Mouse (Mus musculus) right cerebral cortex, postnatal 4 days (tissue): ENCODE data around the gene Clec2d.
"Not testable (repeated sequence)": the region's sequence is repeated elsewhere in the genome, so short reads cannot be mapped to it uniquely, and the experiment has no call there.

ENCODE experiments used
- DNase-seq: peaks from one replicate; pipeline ENCODE4 v3.0.0-alpha.2; 2022

Gene Clec2d

DNA sequence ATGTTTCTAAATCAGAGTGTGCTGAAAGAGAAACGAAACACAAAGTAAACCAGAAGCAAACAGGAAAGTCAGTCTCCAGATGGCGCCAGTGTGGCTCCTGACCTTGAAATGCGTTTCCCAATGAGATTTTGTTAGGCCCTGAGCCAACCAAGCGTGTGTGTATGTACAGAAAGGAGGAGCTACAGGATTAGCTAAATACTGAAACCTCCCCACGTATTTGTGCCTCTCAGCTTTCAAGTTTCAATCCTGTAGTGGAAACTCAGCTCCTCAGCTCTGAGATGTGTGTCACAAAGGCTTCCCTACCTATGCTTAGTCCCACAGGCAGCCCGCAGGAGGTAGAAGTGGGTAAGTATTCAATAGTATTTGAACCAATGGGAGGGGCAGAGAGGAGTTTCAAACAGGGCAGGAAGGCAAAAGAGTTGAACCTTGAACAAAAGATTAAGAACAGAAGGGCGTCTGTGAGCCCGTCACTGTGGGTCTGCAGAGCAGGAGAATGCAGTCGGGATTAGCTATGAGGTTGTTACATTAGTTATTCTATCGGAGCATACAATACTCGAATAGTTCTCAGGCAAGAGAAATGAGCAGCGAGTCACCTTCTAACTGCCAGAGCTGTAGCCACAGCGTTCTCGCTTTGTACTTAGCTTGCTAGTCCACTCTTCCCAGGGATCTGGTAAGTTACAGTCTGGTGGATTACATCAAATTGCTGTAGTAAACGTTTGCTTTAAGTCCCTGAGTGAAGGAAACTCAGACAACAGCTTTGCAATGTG is at the start of gene Clec2d:
Clec2d (plus strand) TSS at position 213 of the 767 bp plus-strand sequence.
- DNase-seq, result peak; percentile 17

DNA sequence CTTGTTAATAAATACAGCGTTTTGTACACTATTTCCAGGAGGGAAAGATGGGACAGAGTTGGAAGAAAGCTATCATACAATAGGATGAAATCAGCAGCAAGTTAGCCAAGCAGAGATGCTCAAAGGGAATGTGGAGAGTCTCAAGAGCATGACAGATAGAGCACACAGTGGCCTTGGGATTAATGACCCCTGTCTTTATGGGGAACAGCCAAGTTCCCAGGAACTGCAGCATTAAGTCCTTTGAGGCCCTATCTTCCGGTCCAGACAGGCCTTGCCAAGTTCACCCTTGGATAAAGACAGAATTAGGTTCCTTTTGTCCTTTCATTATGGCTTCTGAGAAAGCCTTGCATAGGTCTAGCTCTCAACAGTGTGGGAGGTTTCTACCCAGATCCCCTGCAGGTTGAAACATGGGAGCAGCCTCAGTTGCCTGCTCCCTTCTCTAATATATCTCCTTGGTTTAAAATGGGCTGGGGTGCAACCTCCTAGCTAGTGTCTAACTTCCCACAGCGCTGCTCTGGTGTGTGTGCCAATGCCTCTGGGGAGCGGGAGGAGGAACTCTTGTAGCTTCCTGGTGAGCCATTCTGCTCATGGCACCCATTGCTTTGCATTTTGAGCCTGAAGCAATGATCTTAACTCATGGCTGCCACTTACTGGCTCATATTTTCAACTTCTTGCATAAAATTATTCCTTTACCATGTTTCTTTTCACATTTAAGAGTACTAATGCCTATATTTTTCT is 47.6 kb upstream of the Clec2d start:
- no peak for DNase-seq

- no peak for DNase-seq
These were observed 33.6 kb upstream of the Clec2d start for GRCm38 (mm10) chr6:129146812-129147211.

DNA sequence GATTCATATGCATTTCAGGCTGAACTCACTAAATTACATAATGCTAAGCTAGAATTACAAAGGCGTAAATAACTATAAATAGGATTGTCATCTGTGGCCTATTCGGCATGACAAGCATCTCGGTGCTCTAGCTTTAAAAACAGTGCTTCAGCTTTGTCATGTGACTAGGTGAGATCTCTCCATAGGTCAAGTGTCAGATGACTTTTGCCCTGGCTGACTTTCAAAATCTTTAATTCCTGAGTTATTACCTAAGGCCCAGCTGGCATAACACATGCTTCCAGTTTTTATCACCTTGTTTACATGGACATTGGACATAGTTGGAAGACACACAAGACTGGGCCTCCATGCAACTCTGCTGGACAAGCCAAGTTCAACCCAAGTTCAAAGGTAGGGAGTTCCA is 20.3 kb upstream of the Clec2d start:
- no peak for DNase-seq

DNA sequence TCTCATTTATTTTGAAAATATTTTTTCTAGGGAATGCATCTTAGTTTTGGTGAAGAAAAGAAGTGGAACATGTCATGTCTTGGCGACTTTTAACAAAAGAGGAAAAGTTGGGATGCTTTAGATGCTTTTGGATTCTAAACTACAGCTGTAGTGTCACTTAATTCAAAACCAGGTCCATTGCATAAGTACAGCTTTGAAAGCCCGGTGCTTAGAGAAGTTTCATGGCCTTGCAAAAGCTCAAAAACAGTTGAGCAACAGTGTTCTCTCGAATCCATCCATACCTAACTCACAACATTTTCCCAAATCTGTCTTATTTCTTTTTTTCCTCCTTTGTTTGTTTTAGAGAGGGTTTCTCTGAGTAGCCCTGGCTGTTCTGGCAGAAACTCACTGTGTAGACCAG is 19.3 kb upstream of the Clec2d start:
- no peak for DNase-seq

- DNase-seq, result no peak
These were observed 18.5 kb upstream of the Clec2d start for GRCm38 (mm10) chr6:129161951-129162350.

DNA sequence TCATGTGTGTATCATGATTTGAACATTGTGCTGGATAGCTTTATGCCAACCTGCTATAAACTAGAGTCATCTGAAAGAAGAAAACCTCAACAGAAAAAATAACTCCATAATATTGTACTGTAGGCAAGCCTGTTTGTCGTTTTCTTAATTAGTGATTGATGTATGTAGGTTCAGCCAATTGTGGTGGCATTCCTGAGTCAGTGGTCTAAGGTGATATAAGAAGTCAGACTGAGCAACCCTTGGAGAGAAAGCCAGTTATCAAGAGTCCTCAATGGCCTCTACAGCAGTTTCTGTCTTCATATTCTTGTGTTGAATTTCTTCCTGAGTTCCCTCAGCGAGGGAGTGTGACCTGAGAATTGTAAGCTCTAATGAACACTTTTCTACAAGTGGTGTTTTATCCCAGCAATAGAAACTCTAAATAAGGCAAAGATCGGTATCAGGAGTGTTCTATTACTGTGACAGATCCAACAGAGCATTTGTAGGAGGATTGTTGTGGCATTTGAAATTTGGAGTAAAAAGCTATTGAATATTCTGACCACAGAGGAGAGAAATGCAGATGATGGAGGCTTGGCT is 17.7 kb upstream of the Clec2d start:
- no peak for DNase-seq

DNA sequence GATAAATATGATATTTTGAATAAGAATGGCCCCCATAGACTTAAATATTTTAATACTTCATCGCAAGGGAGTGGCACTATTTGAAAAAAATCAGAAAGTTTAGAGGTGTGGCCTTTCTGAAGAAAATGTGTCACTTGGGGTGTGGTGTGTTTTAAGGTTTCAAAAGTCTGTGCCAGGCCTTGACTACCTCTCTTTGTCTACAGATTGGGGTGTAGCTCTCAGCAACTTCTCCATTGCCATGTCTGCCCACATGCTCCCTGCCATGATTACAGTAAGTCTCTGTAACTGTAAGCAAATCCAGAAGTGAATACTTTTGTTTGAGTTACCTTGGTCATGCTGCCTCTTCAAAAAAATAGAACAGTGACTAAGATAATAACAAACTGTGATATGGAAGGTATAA is 16.8 kb upstream of the Clec2d start:
- DNase-seq, result no peak

DNA sequence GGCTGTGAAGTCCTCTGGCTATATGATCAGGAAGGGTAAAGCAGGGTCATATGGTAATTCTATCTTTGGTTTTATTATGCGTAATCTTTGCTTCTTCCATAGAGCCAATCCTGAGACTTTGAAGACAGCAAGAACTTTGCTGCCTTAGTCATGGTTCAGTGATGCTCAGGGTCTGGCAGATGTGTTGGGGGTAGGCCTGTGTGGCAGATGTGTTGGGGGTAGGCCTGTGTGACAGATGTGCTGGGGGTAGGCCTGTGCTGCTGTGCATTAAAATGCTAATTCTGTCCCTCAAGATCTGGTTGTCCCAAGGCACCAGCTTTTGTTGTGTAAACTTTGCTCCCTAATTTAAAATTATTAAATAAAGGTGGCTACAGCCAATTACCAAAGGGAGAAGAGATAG is 9.5 kb upstream of the Clec2d start:
- DNase-seq, result no peak

DNA sequence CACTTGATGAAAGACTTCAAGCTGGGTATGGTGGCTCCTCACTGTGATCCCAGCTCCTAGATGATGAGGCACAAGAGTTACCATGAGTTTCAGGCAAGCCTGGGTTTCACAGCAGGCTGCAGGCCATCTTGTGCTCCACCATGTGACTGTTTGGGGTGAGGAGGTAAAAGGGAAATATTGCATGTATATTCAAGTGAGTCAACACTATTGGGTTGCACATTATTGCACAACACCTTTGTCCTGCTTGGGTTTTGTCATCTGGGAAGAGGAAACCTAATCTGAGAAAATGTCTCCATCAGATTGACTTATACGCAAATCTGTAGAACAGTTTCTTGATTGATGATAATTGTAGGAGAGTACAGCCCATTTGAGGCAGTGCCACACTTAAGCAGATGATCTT is 8.7 kb upstream of the Clec2d start:
- no peak for DNase-seq

DNA sequence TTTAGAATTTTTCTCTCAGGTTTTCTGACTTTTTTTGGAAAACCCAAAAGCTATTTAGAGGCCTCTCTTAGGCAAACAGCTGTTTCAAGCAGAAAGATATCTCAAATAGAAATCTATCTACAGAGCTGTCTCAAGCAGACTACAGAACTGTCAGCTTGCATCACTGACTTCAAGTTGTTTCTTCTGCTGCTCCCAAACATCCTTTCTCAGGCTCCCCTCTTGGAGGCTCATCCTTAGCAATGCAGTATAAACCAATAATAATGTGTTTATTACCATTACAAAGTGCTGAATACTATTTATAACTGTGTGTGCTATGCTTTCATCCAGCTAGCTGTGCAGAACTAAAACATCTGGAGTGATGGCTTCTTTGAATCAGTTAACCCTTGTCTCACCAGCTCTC is 5.6 kb upstream of the Clec2d start:
- DNase-seq, result no peak

DNA sequence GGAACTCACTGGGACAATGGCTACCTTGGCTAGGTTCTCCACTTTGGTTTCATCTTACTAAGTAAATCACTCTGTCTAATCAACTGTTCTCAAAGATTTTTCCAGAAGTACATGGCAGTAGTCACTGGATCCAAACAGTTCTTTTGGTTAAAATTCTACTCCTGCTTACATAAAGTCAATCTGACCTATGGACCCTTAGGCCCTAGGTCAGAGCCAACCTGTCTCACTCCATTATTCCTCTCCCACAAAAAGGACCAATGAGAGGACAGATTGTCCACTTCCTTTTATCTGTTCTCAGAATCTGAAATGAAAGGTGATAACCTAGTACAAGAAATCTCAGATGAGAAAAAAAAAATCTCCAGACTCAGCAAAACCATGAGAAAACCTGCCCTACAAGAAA is 4.8 kb upstream of the Clec2d start:
- no peak for DNase-seq

DNA sequence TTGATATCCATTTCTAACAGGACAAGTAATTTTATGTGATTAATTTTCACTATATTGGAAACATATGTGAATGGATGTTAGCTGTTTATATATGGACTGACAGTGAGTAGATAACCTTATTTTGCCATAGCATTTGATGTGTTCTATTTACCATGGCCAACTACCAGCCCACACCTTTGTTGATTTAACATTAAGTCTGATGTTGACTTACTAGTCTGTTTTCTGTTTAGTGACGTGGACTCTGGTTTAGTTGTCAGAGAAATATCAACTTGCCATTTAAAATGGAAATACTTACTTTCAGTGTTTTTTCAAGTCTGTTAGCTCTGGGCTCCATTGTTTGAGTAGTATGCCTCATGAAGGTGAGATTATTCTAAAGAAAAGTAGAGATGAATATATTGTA is 3.8 kb upstream of the Clec2d start:
- DNase-seq, result no peak

DNA sequence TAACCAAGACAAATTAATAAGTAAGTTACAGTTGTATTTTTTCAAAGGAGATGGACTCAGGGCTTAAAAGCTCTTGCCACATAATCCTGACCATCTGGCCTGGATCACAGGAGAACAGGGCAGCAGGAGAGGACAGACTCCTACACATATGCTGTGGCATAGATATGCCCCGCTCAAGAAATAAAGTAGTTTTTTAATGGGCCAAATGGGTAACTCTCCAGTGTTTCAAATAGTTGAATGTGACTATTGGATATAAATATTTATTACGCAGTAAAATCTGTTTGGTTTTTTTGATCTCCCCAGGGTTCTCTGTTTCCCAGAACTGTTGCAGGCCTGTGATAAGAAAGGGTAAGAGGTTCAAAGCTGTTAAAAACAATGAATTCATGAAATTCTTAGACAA is 1.1 kb upstream of the Clec2d start:
- no peak for DNase-seq

GRCm38 (mm10) chr6:129179831-129180230 is 584 bp upstream of the Clec2d start:
- not testable (repeated sequence) for DNase-seq

DNA sequence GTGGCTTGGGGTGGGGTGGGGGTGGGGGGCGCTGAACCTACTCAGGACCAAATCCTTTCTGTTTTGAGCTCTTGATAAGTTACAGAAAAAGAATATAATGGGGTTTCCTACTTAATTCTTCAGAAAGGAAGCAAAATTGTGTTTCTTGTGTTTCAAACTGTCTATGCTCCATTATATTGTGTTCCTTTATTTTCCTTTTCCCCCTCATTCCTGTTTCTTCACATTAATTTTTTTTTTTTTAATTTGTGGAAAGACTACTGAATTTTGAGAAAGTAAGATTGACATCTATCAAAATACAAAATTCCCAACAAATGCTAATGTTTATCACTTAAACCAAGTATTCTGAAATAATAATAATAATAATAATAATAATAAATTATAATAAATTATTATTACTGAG is 834 bp downstream of the Clec2d start:
- no peak for DNase-seq

GRCm38 (mm10) chr6:129181683-129182082 is 1.3 kb downstream of the Clec2d start:
- DNase-seq, result no peak

GRCm38 (mm10) chr6:129182518-129182917 is 2.1 kb downstream of the Clec2d start:
- no peak for DNase-seq

GRCm38 (mm10) chr6:129184001-129184400 is 3.6 kb downstream of the Clec2d start:
- not testable (repeated sequence) for DNase-seq

DNA sequence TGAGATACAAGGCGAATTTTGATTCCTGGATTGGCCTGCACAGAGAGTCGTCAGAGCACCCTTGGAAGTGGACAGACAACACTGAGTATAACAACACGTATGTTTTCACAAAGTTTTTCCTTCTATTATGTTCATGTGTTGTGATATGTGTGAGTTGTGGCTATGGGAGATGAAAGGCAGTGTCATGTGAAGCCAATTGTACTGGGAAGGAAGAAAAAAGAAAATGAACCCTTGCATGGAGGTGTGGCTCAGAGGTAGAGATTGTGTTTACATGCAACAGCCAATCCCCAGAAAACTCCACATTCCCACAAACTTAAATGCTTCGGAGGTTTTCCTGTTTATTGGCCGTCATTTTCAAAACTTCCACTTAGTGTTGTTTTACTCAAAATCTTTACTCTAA is 4.4 kb downstream of the Clec2d start:
- no peak for DNase-seq

DNA sequence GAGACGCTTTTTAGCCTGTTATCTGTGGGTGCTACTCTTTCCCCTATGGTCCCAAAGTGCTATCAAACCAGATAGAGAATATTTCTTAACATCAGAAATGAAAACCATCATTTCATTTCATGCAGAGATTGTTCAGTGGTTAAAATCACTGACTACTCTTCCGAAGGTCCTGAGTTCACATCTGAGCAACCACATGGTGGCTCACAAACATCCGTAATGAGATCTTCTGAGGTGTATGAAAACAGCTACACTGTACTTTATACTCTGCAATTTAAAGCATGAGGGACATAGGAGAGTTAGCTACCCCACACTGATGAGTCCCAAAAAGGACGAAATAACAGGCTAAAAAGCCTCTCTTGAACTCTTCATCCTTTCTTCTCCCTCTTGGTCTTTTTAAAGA is 5.6 kb downstream of the Clec2d start:
- no peak for DNase-seq

GRCm38 (mm10) chr6:129186457-129187199 is 6.2 kb downstream of the Clec2d start:
- DNase-seq, result no peak

GRCm38 (mm10) chr6:129187200-129187651 is 6.8 kb downstream of the Clec2d start:
- DNase-seq, result no peak
